Mouse (Mus musculus) midbrain, embryonic 16.5 days (tissue): ENCODE results near the gene Cox10. TPM values are rescaled to one million over a fixed set of nuclear protein-coding genes. Genes with fewer than 3 reads are reported as not detected.
A peak's percentile ranks its signal among the peaks of the same experiment; 100 is the strongest.

Experiments
- ATAC-seq: fragments of 200-750 bp; cut with Nextera tagmentation; 2 replicates; pipeline ENCODE4 v1.8.0; 2017; ENCODE audit warnings: moderate TSS enrichment
- H3K27ac ChIP-seq: fragments of 300-500 bp; sonication (generic); 2 replicates; pipeline ENCODE4 v1.5.1; 2014; ENCODE audit warnings: mild to moderate bottlenecking, low read length, mixed read lengths
- H3K27me3 ChIP-seq: fragments of 300-500 bp; sonication (generic); 2 replicates; pipeline ENCODE4 v1.6.1; 2014; ENCODE audit warnings: low read depth, low read length, mixed read lengths; ENCODE audit not compliant: control insufficient read depth, insufficient read depth
- H3K36me3 ChIP-seq: fragments of 300-500 bp; sonication (generic); 2 replicates; pipeline ENCODE4 v1.6.1; 2014; ENCODE audit warnings: mild to moderate bottlenecking, low read length, moderate library complexity, mixed read lengths; ENCODE audit not compliant: control insufficient read depth, insufficient read depth
- H3K4me1 ChIP-seq: fragments of 300-500 bp; sonication (generic); 2 replicates; pipeline ENCODE4 v1.6.1; 2014; ENCODE audit warnings: mild to moderate bottlenecking, low read length, mixed read lengths; ENCODE audit not compliant: control insufficient read depth, insufficient read depth
- H3K4me2 ChIP-seq: fragments of 300-500 bp; sonication (generic); 2 replicates; pipeline ENCODE4 v1.6.1; 2014; ENCODE audit warnings: mild to moderate bottlenecking, low read length, mixed read lengths
- H3K4me3 ChIP-seq: fragments of 300-500 bp; sonication (generic); 2 replicates; pipeline ENCODE4 v1.5.1; 2014; ENCODE audit warnings: low read depth, mild to moderate bottlenecking, low read length, moderate library complexity, mixed read lengths
- H3K9ac ChIP-seq: fragments of 300-500 bp; sonication (generic); 2 replicates; pipeline ENCODE4 v1.6.1; 2014; ENCODE audit warnings: low read depth, low read length, mixed read lengths
- H3K9me3 ChIP-seq: fragments of 300-500 bp; sonication (generic); replicated peaks from 2 replicates; pipeline ENCODE4 v1.6.1; 2014; ENCODE audit warnings: mild to moderate bottlenecking, low read length, mixed read lengths; ENCODE audit not compliant: control insufficient read depth, poor library complexity, severe bottlenecking
- WGBS: fragments of 180-500 bp; shearing (Covaris S2); extraction: QIAGEN DNeasy Blood & Tissue Kit; methylation state at CpG from one replicate; pipeline ENCODE4 v1.1.7; 2014; 5-methylcytosine and 5-hydroxymethylcytosine counted together
- polyA plus RNA-seq: library from polyadenylated mRNA; unstranded; fragments of >200 nt; fragmentation: Nextera tagmentation; extraction: Ambion mirVana; gene quantifications from 2 replicates; pipeline ENCODE4 v1.2.1, GENCODE M21; 2015

Cox10 gene
- polyA plus RNA-seq, 1 experiment from 2014 or later, result 26.1 TPM

- no peaks in the 10 kb centered on the region for H3K27me3 ChIP-seq
- H3K9me3 ChIP-seq, result no peaks in the 10 kb centered on the region
- no peak overlapping the region for H3K4me3 ChIP-seq
- peaks cover 23% of the 10 kb centered on the region for H3K4me1 ChIP-seq
- no peaks in the 10 kb centered on the region for H3K36me3 ChIP-seq
- H3K27ac ChIP-seq, result no peak overlapping the region
- H3K4me2 ChIP-seq, result no peak overlapping the region
- H3K9ac ChIP-seq, result no peak overlapping the region
- 0 out of 2 replicates have a peak, but pooled peaks have one; percentile 50 for ATAC-seq
- WGBS, result 24% methylated on average over 9 of the region's 9 CpGs
Measured at GRCm38 (mm10) chr11:64022403-64023047, 56.7 kb downstream of the Cox10 start.

- ATAC-seq, result no peak
- Histone ChIP-seq H3K9ac (no peak overlapping the region), H3K4me1 (peaks cover 20% of the 10 kb centered on the region), H3K36me3 (no peaks in the 10 kb centered on the region), H3K9me3 (no peaks in the 10 kb centered on the region), H3K4me2 (no peak overlapping the region), H3K27ac (no peak overlapping the region), H3K27me3 (no peaks in the 10 kb centered on the region), H3K4me3 (no peak overlapping the region)
- WGBS, result 90% methylated on average over 8 of the region's 8 CpGs
Measured at GRCm38 (mm10) chr11:64019235-64019634, 60.0 kb downstream of the Cox10 start.

GRCm38 (mm10) chr11:64018165-64018564 lies 61.1 kb downstream of the Cox10 start:
- 37% methylated on average over 5 of the region's 5 CpGs for WGBS
- Histone ChIP-seq H3K9me3 (no peaks in the 10 kb centered on the region), H3K27ac (no peak overlapping the region), H3K4me2 (no peak overlapping the region), H3K4me1 (peaks cover 10% of the 10 kb centered on the region), H3K4me3 (no peak overlapping the region), H3K27me3 (no peaks in the 10 kb centered on the region), H3K9ac (no peak overlapping the region), H3K36me3 (no peaks in the 10 kb centered on the region)
- no peak for ATAC-seq

GRCm38 (mm10) chr11:64015309-64015708 lies 64.0 kb downstream of the Cox10 start:
- WGBS, result 61% methylated on average over 6 of the region's 6 CpGs
- Histone ChIP-seq H3K4me1 (peaks cover 6% of the 10 kb centered on the region; the same call in 1 of the 2 replicates), H3K4me3 (no peak overlapping the region), H3K9me3 (no peaks in the 10 kb centered on the region), H3K27me3 (no peaks in the 10 kb centered on the region), H3K36me3 (no peaks in the 10 kb centered on the region), H3K4me2 (no peak overlapping the region), H3K9ac (no peak overlapping the region), H3K27ac (no peak overlapping the region)
- no peak for ATAC-seq

GRCm38 (mm10) chr11:64010724-64011496 lies 68.4 kb downstream of the Cox10 start:
- no peaks in the 10 kb centered on the region for H3K27me3 ChIP-seq
- ATAC-seq, result no peak
- 58% methylated on average over 22 of the region's 22 CpGs for WGBS
- peaks cover 6% of the 10 kb centered on the region; the same call in 1 of the 2 replicates for H3K4me1 ChIP-seq
- no peak overlapping the region for H3K27ac ChIP-seq
- H3K4me2 ChIP-seq, result no peak overlapping the region
- H3K9me3 ChIP-seq, result no peaks in the 10 kb centered on the region
- H3K4me3 ChIP-seq, result no peak overlapping the region
- no peaks in the 10 kb centered on the region for H3K36me3 ChIP-seq
- H3K9ac ChIP-seq, result no peak overlapping the region

GRCm38 (mm10) chr11:64004152-64004551 lies 75.1 kb downstream of the Cox10 start:
- ATAC-seq, result no peak

GRCm38 (mm10) chr11:64003484-64003883 lies 75.8 kb downstream of the Cox10 start:
- Histone ChIP-seq H3K4me1 (no peaks in the 10 kb centered on the region), H3K36me3 (no peaks in the 10 kb centered on the region), H3K9me3 (no peaks in the 10 kb centered on the region), H3K27ac (no peak overlapping the region), H3K4me3 (no peak overlapping the region), H3K4me2 (no peak overlapping the region), H3K9ac (no peak overlapping the region), H3K27me3 (no peaks in the 10 kb centered on the region)
- ATAC-seq, result no peak
- WGBS, result 50% methylated on average over 3 of the region's 3 CpGs

More at GRCm38 (mm10) chr11:64004152-64004551, 75.1 kb downstream of the Cox10 start:
- no peak overlapping the region for H3K9ac ChIP-seq
- H3K27me3 ChIP-seq, result no peaks in the 10 kb centered on the region
- no peak overlapping the region for H3K4me2 ChIP-seq
- no peaks in the 10 kb centered on the region for H3K36me3 ChIP-seq
- 88% methylated on average over 4 of the region's 4 CpGs for WGBS
- H3K9me3 ChIP-seq, result no peaks in the 10 kb centered on the region
- no peak overlapping the region for H3K4me3 ChIP-seq
- no peak overlapping the region for H3K27ac ChIP-seq
- H3K4me1 ChIP-seq, result no peaks in the 10 kb centered on the region

GRCm38 (mm10) chr11:64002629-64003028 lies 76.6 kb downstream of the Cox10 start:
- Histone ChIP-seq H3K36me3 (no peaks in the 10 kb centered on the region), H3K9me3 (no peaks in the 10 kb centered on the region), H3K4me1 (no peaks in the 10 kb centered on the region), H3K4me3 (no peak overlapping the region), H3K27me3 (no peaks in the 10 kb centered on the region), H3K4me2 (no peak overlapping the region), H3K9ac (no peak overlapping the region), H3K27ac (no peak overlapping the region)
- WGBS, result 97% methylated on average over 2 of the region's 2 CpGs
- ATAC-seq, result no peak

GRCm38 (mm10) chr11:64001111-64001510 lies 78.2 kb downstream of the Cox10 start:
- no peak for ATAC-seq
- no peak overlapping the region for H3K9ac ChIP-seq
- WGBS, result 73% methylated on average over 2 of the region's 2 CpGs
- H3K4me2 ChIP-seq, result no peak overlapping the region
- H3K4me1 ChIP-seq, result no peaks in the 10 kb centered on the region
- H3K9me3 ChIP-seq, result no peaks in the 10 kb centered on the region
- H3K27me3 ChIP-seq, result no peaks in the 10 kb centered on the region
- no peaks in the 10 kb centered on the region for H3K36me3 ChIP-seq
- no peak overlapping the region for H3K4me3 ChIP-seq
- no peak overlapping the region for H3K27ac ChIP-seq
